Mouse (Mus musculus): ENCODE measurements around the gene Sestd1. TPM values are rescaled to one million over a fixed set of nuclear protein-coding genes. Genes with fewer than 3 reads are reported as not detected.
A peak's percentile ranks its signal among the peaks of the same experiment; 100 is the strongest.

Gene Sestd1
- total and polyA plus RNA-seq, 3 experiments: not detected

- no peaks in the 10 kb centered on the region for H3K9me3 ChIP-seq (replicated peaks; ENCODE audit: insufficient read depth, low read length)
- no peak for DNase-seq (ENCODE audit: low read depth, low spot score)
- H3K27ac ChIP-seq (ENCODE audit: control insufficient read depth, low read depth, low read length): no peak overlapping the region
- no peak overlapping the region for H3K9ac ChIP-seq (ENCODE audit: control insufficient read depth, low read depth, low read length, poor library complexity, severe bottlenecking)
- H3K27me3 ChIP-seq (ENCODE audit: control insufficient read depth in 1 of 2, insufficient read depth in 2 of 2, low read length in 2 of 2): no peaks in the 10 kb centered on the region
- no peaks in the 10 kb centered on the region for H3K36me3 ChIP-seq (ENCODE audit: control insufficient read depth in 1 of 2, insufficient read depth in 2 of 2, low read length in 2 of 2)
- no peaks in the 10 kb centered on the region for H3K79me2 ChIP-seq (ENCODE audit: control insufficient read depth, insufficient read depth, low read length, poor library complexity)
- TF ChIP-seq EP300 (IDR thresholded peaks at IDR 0.05; ENCODE audit: low read depth in 1 of 2, low read length in 2 of 2): no peak
- no peak overlapping the region for H3K4me3 ChIP-seq (ENCODE audit: control insufficient read depth in 1 of 2, insufficient read depth in 1 of 2, low read depth in 2 of 2, low read length in 2 of 2)
- H3K4me1 ChIP-seq (ENCODE audit: control insufficient read depth in 1 of 2, insufficient read depth in 2 of 2, low read length in 2 of 2): no peaks in the 10 kb centered on the region
These were observed 78.5 kb downstream of the Sestd1 start for GRCm38 (mm10) chr2:77201900-77202299.

GRCm38 (mm10) chr2:77200958-77201614, 79.3 kb downstream of the Sestd1 start:
- peak; percentile 31 for DNase-seq (ENCODE audit: low read depth, low spot score)
- Histone ChIP-seq H3K27me3 (ENCODE audit: control insufficient read depth in 1 of 2, insufficient read depth in 2 of 2, low read length in 2 of 2) (no peaks in the 10 kb centered on the region), H3K9me3 (replicated peaks; ENCODE audit: insufficient read depth, low read length) (no peaks in the 10 kb centered on the region), H3K4me3 (ENCODE audit: control insufficient read depth in 1 of 2, insufficient read depth in 1 of 2, low read depth in 2 of 2, low read length in 2 of 2) (peak overlapping the region in 1 of 2 experiments; percentile 10; a peak in 1 of 4 replicates), H3K27ac (ENCODE audit: control insufficient read depth, low read depth, low read length) (no peak overlapping the region), H3K9ac (ENCODE audit: control insufficient read depth, low read depth, low read length, poor library complexity, severe bottlenecking) (no peak overlapping the region), H3K4me1 (ENCODE audit: control insufficient read depth in 1 of 2, insufficient read depth in 2 of 2, low read length in 2 of 2) (no peaks in the 10 kb centered on the region), H3K36me3 (ENCODE audit: control insufficient read depth in 1 of 2, insufficient read depth in 2 of 2, low read length in 2 of 2) (no peaks in the 10 kb centered on the region), H3K79me2 (ENCODE audit: control insufficient read depth, insufficient read depth, low read length, poor library complexity) (no peaks in the 10 kb centered on the region)
- TF ChIP-seq SIN3A (IDR thresholded peaks at IDR 0.05; ENCODE audit: low read length): no peak
- TF ChIP-seq RAD21 (IDR thresholded peaks at IDR 0.05; ENCODE audit: low read depth, low read length): no peak
- no peak for TF ChIP-seq CHD1 (IDR thresholded peaks at IDR 0.05; ENCODE audit: low read depth, low read length)
- TF ChIP-seq POLR2AphosphoS2 (IDR thresholded peaks at IDR 0.05; ENCODE audit: low read length): no peak
- TF ChIP-seq ZMIZ1 (IDR thresholded peaks at IDR 0.05; ENCODE audit: low read depth, low read length): no peak
- no peak for TF ChIP-seq MXI1 (IDR thresholded peaks at IDR 0.05; ENCODE audit: low read depth, low read length)
- TF ChIP-seq USF2 (IDR thresholded peaks at IDR 0.05; ENCODE audit: borderline replicate concordance in 1 of 2, insufficient read depth in 1 of 2, low read depth in 1 of 2, low read length in 2 of 2): no peak
- no peak for TF ChIP-seq JUND (IDR thresholded peaks at IDR 0.05; ENCODE audit: low read depth, low read length)
- no peak for TF ChIP-seq TCF12 (IDR thresholded peaks at IDR 0.05; ENCODE audit: low read depth, low read length)
- no peak for TF ChIP-seq EP300 (IDR thresholded peaks at IDR 0.05; ENCODE audit: low read depth in 1 of 2, low read length in 2 of 2)
- no peak for TF ChIP-seq ZC3H11A (IDR thresholded peaks at IDR 0.05; ENCODE audit: low read depth, low read length)
- no peak for TF ChIP-seq HCFC1 (IDR thresholded peaks at IDR 0.05; ENCODE audit: low read depth, low read length)
- TF ChIP-seq MYC (IDR thresholded peaks at IDR 0.05; ENCODE audit: low read depth, low read length): no peak
- no peak for TF ChIP-seq E2F4 (IDR thresholded peaks at IDR 0.05; ENCODE audit: borderline replicate concordance, low read depth, low read length)
- TF ChIP-seq NRF1 (IDR thresholded peaks at IDR 0.05; ENCODE audit: insufficient read depth, low read depth, low read length, poor library complexity, severe bottlenecking): no peak
- no peak for TF ChIP-seq MYB (IDR thresholded peaks at IDR 0.05; ENCODE audit: low read depth, low read length)
- TF ChIP-seq BHLHE40 (IDR thresholded peaks at IDR 0.05; ENCODE audit: borderline replicate concordance, low read depth, low read length): no peak
- no peak for TF ChIP-seq POLR2AphosphoS5 (IDR thresholded peaks at IDR 0.05; ENCODE audit: borderline replicate concordance, low read depth, low read length)
- TF ChIP-seq MAX (IDR thresholded peaks at IDR 0.05; ENCODE audit: low read length): no peak
